In genomic region chr11:64559388-64559787, GRCm38 (mm10) we compare ENCODE assay signal across 13 mouse cellular contexts.
"Had no signal": no experiment of that assay in that cellular context is flagged by ENCODE, and none has a peak within 500 bp of the region (broad histone marks: within the 10 kb centered on the region; RNA-seq: fewer than 3 reads in every experiment).

No protein-coding gene starts in this region.

- H3K9me3 ChIP-seq: limb, embryonic 10.5 days; liver, embryonic 13.5 days; megakaryocyte, embryonic 14.5 days; midbrain, embryonic 15.5 days; neural tube, embryonic 12.5 days had no signal

- H3K4me3 ChIP-seq: left cerebral cortex, adult 2 months; limb, embryonic 10.5 days; liver, embryonic 13.5 days; megakaryocyte, embryonic 14.5 days; midbrain, embryonic 15.5 days; neural tube, embryonic 12.5 days had no signal

- H3K4me1 ChIP-seq: liver, embryonic 13.5 days; megakaryocyte, embryonic 14.5 days; neural tube, embryonic 12.5 days had no signal

- H3K4me2 ChIP-seq: liver, embryonic 13.5 days; midbrain, embryonic 11.5 days; midbrain, embryonic 15.5 days; neural tube, embryonic 12.5 days had no signal

- H3K9ac ChIP-seq: liver, embryonic 13.5 days; liver, postnatal 0 days; midbrain, embryonic 15.5 days; neural tube, embryonic 12.5 days had no signal

- H3K36me3 ChIP-seq: limb, embryonic 10.5 days; liver, embryonic 13.5 days; midbrain, embryonic 15.5 days; neural tube, embryonic 12.5 days had no signal

- ATAC-seq: liver, postnatal 0 days; midbrain, embryonic 15.5 days had no signal

- DNase-seq: kidney, adult 8-10 months; kidney, postnatal 25 days; liver, embryonic 13.5 days; liver, postnatal 0 days; thymus, postnatal 4 days had no signal

- H3K27me3 ChIP-seq: liver, embryonic 13.5 days; megakaryocyte, embryonic 14.5 days; midbrain, embryonic 15.5 days; neural tube, embryonic 12.5 days had no signal

- H3K27ac ChIP-seq: left cerebral cortex, adult 2 months; limb, embryonic 10.5 days; liver, embryonic 13.5 days; macrophage; midbrain, embryonic 15.5 days; neural tube, embryonic 12.5 days; stomach, postnatal 0 days had no signal
